Mouse (Mus musculus) bone marrow, adult 2 months (tissue): ENCODE data around the gene Aph1a.
A peak's percentile ranks its signal among the peaks of the same experiment; 100 is the strongest.

Source experiments
- CTCF ChIP-seq: fragments of 200-500 bp; IDR thresholded peaks from 2 replicates; pipeline ENCODE4 v1.5.1; 2011; ENCODE audit warnings: low read length, control low read depth; ENCODE audit not compliant: control insufficient read depth, insufficient read depth
- POLR2A ChIP-seq: fragments of 200-500 bp; IDR thresholded peaks from 2 replicates; pipeline ENCODE4 v1.6.1; 2011; ENCODE audit warnings: low read depth, mild to moderate bottlenecking, control low read depth, low read length, borderline replicate concordance; ENCODE audit not compliant: control insufficient read depth

DNA sequence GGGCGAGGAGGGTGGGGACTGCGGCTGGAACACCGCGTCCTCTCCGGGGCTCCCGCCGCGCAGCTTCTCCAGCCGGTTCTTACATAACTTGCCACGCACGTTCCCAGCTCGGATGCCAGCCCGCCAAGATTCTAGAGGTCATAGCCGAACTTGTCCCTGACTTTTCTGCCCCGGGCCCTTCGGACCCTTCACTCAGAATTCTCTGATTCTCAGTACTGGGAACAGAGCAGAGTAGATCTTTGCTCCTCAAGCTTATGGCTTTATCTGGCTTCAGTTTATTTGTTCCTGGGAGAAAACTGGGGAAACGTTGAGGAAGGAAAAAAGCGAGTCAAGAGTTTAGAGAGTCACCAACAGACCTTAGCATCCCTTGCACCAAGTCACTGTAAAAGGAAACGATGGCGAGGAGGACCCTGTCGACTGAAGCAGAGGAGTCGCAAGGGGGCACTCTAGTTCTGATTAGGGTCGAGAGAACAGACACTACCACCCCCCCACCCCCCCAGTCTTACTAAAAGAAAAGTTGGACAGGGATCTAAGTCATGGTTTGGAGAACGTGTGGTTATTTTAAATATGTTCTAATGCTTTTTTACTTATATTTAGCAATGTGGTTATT lies 10.8 kb upstream of the Aph1a start:
- TF ChIP-seq CTCF, result peak; percentile 39; the same call in 1 of the 2 replicates
- no peak for TF ChIP-seq POLR2A
